Mouse (Mus musculus) liver, embryonic 14.5 days (tissue): ENCODE results near the gene Gng2. TPM values are rescaled to one million over a fixed set of nuclear protein-coding genes. Genes with fewer than 3 reads are reported as not detected.

ENCODE experiments used
- ATAC-seq: fragments of 200-750 bp; cut with Nextera tagmentation; 2 replicates; pipeline ENCODE4 v1.8.0; 2017; ENCODE audit warnings: moderate number of reproducible peaks, mild to moderate bottlenecking, moderate library complexity; ENCODE audit not compliant: insufficient read depth
- DNase-seq, 3 experiments: peaks; one replicate each; pipeline ENCODE4 v3.0.0-alpha.2; 2012 to 2013; ENCODE audit warnings: low read depth in 3 of 3, low spot score in 3 of 3
- H3K27ac ChIP-seq: fragments of 300-500 bp; sonication (generic); 2 replicates; pipeline ENCODE4 v1.5.1; 2014; ENCODE audit warnings: moderate library complexity, mild to moderate bottlenecking, control low read depth, inconsistent platforms
- H3K27me3 ChIP-seq: fragments of 300-500 bp; sonication (generic); 2 replicates; pipeline ENCODE4 v1.6.1; 2014; ENCODE audit warnings: mild to moderate bottlenecking, low read length, moderate library complexity; ENCODE audit not compliant: control insufficient read depth, insufficient read depth
- H3K36me3 ChIP-seq: fragments of 300-500 bp; sonication (generic); replicated peaks from 2 replicates; pipeline ENCODE4 v1.6.1; 2014; ENCODE audit warnings: low read depth; ENCODE audit not compliant: control insufficient read depth, insufficient read depth
- H3K4me1 ChIP-seq, 2 experiments: fragments of 200-500 bp in 1 of 2; fragments of 300-500 bp in 1 of 2; sonication (generic) in 1 of 2; replicated peaks; 2 replicates each; pipeline ENCODE4 v1.6.1; 2012 to 2014; ENCODE audit warnings: antibody characterized with exemption in 1 of 2, inconsistent platforms in 1 of 2, low read length in 1 of 2; ENCODE audit not compliant: control insufficient read depth in 2 of 2, insufficient read depth in 2 of 2
- H3K4me2 ChIP-seq: fragments of 300-500 bp; sonication (generic); 2 replicates; pipeline ENCODE4 v1.6.1; 2014; ENCODE audit warnings: low read depth, mild to moderate bottlenecking, control low read depth, moderate library complexity
- H3K4me3 ChIP-seq, 2 experiments: fragments of 200-500 bp in 1 of 2; fragments of 300-500 bp in 1 of 2; sonication (generic) in 1 of 2; 2 replicates each; pipeline ENCODE4 v1.5.1; 2012 to 2014; ENCODE audit warnings: low read depth in 2 of 2, low read length in 2 of 2, mild to moderate bottlenecking in 2 of 2, control low read depth in 1 of 2, inconsistent platforms in 1 of 2, moderate library complexity in 1 of 2; ENCODE audit not compliant: insufficient read depth in 1 of 2
- H3K9ac ChIP-seq: fragments of 300-500 bp; sonication (generic); replicated peaks from 2 replicates; pipeline ENCODE4 v1.6.1; 2014; ENCODE audit warnings: mild to moderate bottlenecking, control low read depth, moderate library complexity
- H3K9me3 ChIP-seq: fragments of 300-500 bp; sonication (generic); 2 replicates; pipeline ENCODE4 v1.6.1; 2016; ENCODE audit warnings: low read length, mixed read lengths; ENCODE audit not compliant: control insufficient read depth
- CTCF ChIP-seq: IDR thresholded peaks from 2 replicates; pipeline ENCODE4 v1.5.1; 2016; ENCODE audit warnings: antibody characterized with exemption, low read depth, control low read depth
- EP300 ChIP-seq: IDR thresholded peaks from 2 replicates; pipeline ENCODE4 v1.6.1; 2016; ENCODE audit warnings: antibody characterized with exemption, low read depth
- WGBS: fragments of 180-500 bp; shearing (Covaris S2); extraction: QIAGEN DNeasy Blood & Tissue Kit; methylation state at CpG from one replicate; pipeline ENCODE4 v1.1.7; 2014; ENCODE audit not compliant: insufficient replicate concordance; 5-methylcytosine and 5-hydroxymethylcytosine counted together
- polyA plus RNA-seq, 2 experiments: library from polyadenylated mRNA; depleted of rRNA in 1 of 2; stranded (reverse) in 1 of 2; unstranded in 1 of 2; fragments of >200 nt; fragmentation: Nextera tagmentation in 1 of 2; extraction: Ambion mirVana in 1 of 2; gene quantifications; 2 replicates each; pipeline versions ENCODE4 v1.2.1 to v1.2.3; 2012 to 2014

The Gng2 gene
- polyA plus RNA-seq, 2 experiments: 5.2 to 8.7 TPM

- H3K4me3 ChIP-seq: no peak overlapping the region
Measured at GRCm38 (mm10) chr14:19985107-19985911, 7.9 kb upstream of the Gng2 start.

DNA sequence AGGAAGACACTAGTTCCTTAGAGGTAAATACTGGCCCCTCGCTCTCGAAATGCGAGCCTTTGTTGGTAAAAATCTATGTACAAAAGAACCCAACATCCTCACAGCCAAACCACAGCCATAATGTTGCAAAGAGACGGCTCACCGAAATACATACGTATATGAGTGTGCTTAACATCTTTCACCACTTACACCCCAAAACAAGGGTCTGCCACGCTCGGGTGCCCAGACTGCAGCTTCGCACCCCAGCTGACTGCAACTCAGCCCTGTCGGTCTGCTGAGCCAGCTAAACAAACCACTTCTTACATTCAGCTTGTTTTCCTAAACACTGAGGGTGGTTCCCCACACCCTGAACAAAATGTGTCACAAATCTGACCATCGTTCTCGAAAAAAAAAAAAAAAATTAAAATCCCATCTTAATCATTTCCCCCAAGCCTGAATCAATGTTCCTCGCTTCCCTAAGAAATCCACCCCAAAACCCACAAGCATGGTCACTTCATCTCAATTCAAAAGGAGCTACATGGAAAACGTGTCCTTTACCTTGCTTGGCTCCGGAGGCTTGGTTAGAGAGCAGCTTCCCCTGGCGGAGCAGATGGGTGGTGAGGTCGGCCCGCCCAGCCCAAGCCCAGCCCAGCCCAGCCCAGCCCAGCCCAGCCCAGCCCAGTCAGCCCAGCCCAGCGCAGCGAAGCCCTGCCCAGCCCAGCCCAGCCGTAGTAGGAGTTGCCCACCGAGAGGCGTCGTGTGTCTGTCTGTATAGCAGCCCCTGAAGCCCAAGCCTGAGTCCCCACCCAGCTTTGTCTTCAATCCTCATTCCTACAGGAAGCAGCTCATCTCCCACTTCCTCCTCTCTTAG, 781 bp downstream of the Gng2 start:
- Histone ChIP-seq H3K27ac (no peak overlapping the region), H3K4me2 (peak overlapping the region; percentile 55), H3K9ac (no peak overlapping the region), H3K9me3 (no peaks in the 10 kb centered on the region), H3K27me3 (0 out of 2 replicates have a peak, but pooled peaks cover 2% of the 10 kb centered on the region), H3K4me3 (peak overlapping the region; percentile 37 to 39), H3K4me1 (peaks cover 2 to 15% of the 10 kb centered on the region in 2 experiments; a peak in 2 of 4 replicates), H3K36me3 (no peaks in the 10 kb centered on the region)
- WGBS: 2% methylated on average over 24 of the region's 24 CpGs
- ATAC-seq: peak; percentile 83
- TF ChIP-seq CTCF: peak; percentile 41
- TF ChIP-seq EP300: no peak
- DNase-seq: peak in 2 of 3 experiments; percentile 29 to 34

More at GRCm38 (mm10) chr14:19985107-19985911, 7.9 kb upstream of the Gng2 start:
- Histone ChIP-seq H3K4me1 (peaks cover 0 to 17% of the 10 kb centered on the region in 2 experiments; a peak in 2 of 4 replicates), H3K4me2 (peak overlapping the region; percentile 7; the same call in 1 of the 2 replicates), H3K36me3 (no peaks in the 10 kb centered on the region), H3K9me3 (no peaks in the 10 kb centered on the region), H3K27me3 (no peaks in the 10 kb centered on the region; the same call in 1 of the 2 replicates), H3K27ac (no peak overlapping the region), H3K9ac (no peak overlapping the region)
- ATAC-seq (0 out of 2 replicates have a peak, but pooled peaks have one; percentile 11), DNase-seq (peak in 1 of 3 experiments; percentile 30)
- TF ChIP-seq CTCF: no peak
- WGBS: 5% methylated on average over 13 of the region's 13 CpGs

DNA sequence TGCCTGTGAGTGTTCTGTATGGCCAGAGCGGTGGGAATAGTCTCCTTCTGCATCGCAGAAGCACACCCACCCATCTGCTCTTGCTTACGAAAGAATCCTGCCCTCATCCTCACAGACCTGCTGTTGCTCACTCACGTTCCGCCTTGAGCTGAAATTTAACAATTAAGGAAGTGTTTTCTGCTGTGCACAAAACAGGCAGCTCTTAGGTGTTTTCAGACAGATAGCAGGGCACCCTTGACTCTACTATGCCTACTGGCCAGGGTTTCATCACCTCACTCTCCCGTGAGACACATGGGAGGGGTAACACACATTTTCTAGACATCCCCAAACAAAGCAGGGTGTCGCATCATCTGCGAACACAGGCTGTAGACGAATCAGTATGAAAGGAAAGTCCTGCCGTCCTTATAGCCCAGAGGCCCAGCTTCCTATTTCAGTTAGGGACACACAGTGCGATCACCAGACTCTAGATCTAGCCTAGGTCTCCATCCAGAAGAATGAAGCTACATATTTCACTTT, 2.4 kb downstream of the Gng2 start:
- H3K9ac ChIP-seq: no peak overlapping the region

DNA sequence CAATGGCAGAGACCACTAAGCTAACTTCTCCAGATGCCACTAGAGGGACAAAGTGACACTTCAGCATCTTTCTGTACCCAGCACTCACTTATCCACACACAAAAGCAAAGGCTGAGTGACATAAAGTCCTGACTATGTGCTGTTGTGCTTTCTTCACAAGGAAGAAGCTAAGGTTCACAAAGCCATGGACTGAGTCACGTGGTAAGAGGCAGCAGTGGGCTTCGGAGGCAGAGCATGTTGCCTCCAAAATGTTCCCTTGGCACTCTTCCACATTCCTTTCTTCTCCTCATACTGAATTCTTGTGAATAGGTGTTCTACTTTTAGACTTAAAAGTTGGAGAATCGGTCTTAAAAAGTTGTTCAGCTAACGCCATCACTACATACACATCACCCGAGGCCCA, 3.0 kb downstream of the Gng2 start:
- ATAC-seq: no peak
- Histone ChIP-seq H3K27ac (no peak overlapping the region), H3K4me1 (peaks cover 2 to 26% of the 10 kb centered on the region in 2 experiments; a peak in 2 of 4 replicates), H3K4me3 (no peak overlapping the region), H3K4me2 (no peak overlapping the region), H3K36me3 (no peaks in the 10 kb centered on the region), H3K9ac (no peak overlapping the region), H3K9me3 (no peaks in the 10 kb centered on the region), H3K27me3 (0 out of 2 replicates have a peak, but pooled peaks cover 2% of the 10 kb centered on the region)
- WGBS: 67% methylated on average over 5 of the region's 5 CpGs
- TF ChIP-seq EP300 (no peak), CTCF (no peak)
- no peak for DNase-seq

More for the DNA sequence above, 2.4 kb downstream of the Gng2 start:
- Histone ChIP-seq H3K4me2 (peak overlapping the region; percentile 28), H3K27ac (no peak overlapping the region), H3K27me3 (0 out of 2 replicates have a peak, but pooled peaks cover 2% of the 10 kb centered on the region), H3K4me3 (peak overlapping the region in 1 of 2 experiments; percentile 37; a peak in 1 of 4 replicates), H3K4me1 (peaks cover 2 to 23% of the 10 kb centered on the region in 2 experiments; a peak in 2 of 4 replicates), H3K36me3 (no peaks in the 10 kb centered on the region), H3K9me3 (no peaks in the 10 kb centered on the region)
- DNase-seq (no peak), ATAC-seq (no peak)
- WGBS: 29% methylated on average over 11 of the region's 11 CpGs
- TF ChIP-seq EP300: no peak
- TF ChIP-seq CTCF: no peak
